Mouse (Mus musculus) liver, embryonic 12.5 days (tissue): ENCODE measurements around the gene Islr2. TPM values are rescaled to one million over a fixed set of nuclear protein-coding genes. Genes with fewer than 3 reads are reported as not detected.

Experiments used
- ATAC-seq: fragments of 200-750 bp; cut with Nextera tagmentation; 2 replicates; pipeline ENCODE4 v1.8.0; 2017; ENCODE audit warnings: moderate number of reproducible peaks, mild to moderate bottlenecking, moderate library complexity
- H3K27ac ChIP-seq: fragments of 300-500 bp; sonication (generic); 2 replicates; pipeline ENCODE4 v1.5.1; 2016; ENCODE audit warnings: mild to moderate bottlenecking
- H3K27me3 ChIP-seq: fragments of 300-500 bp; sonication (generic); replicated peaks from 2 replicates; pipeline ENCODE4 v1.6.1; 2016; ENCODE audit warnings: mild to moderate bottlenecking, moderate library complexity
- H3K36me3 ChIP-seq: fragments of 300-500 bp; sonication (generic); 2 replicates; pipeline ENCODE4 v1.6.1; 2016; ENCODE audit warnings: mild to moderate bottlenecking, moderate library complexity
- H3K4me1 ChIP-seq: fragments of 300-500 bp; sonication (generic); 2 replicates; pipeline ENCODE4 v1.6.1; 2016
- H3K4me2 ChIP-seq: fragments of 300-500 bp; sonication (generic); 2 replicates; pipeline ENCODE4 v1.6.1; 2016; ENCODE audit warnings: mild to moderate bottlenecking, moderate library complexity
- H3K4me3 ChIP-seq: fragments of 300-500 bp; sonication (generic); 2 replicates; pipeline ENCODE4 v1.5.1; 2016; ENCODE audit warnings: mild to moderate bottlenecking, moderate library complexity
- H3K9ac ChIP-seq: fragments of 300-500 bp; sonication (generic); 2 replicates; pipeline ENCODE4 v1.6.1; 2016; ENCODE audit warnings: mild to moderate bottlenecking, moderate library complexity
- H3K9me3 ChIP-seq: fragments of 300-500 bp; sonication (generic); replicated peaks from 2 replicates; pipeline ENCODE4 v1.6.1; 2016; ENCODE audit warnings: mild to moderate bottlenecking, moderate library complexity
- WGBS: fragments of 180-500 bp; shearing (Covaris S2); methylation state at CpG from one replicate; pipeline ENCODE4 v1.1.7; 2016; ENCODE audit not compliant: insufficient replicate concordance; 5-methylcytosine and 5-hydroxymethylcytosine counted together
- polyA plus RNA-seq: library from polyadenylated mRNA; unstranded; fragments of >200 nt; fragmentation: Nextera tagmentation; extraction: Ambion mirVana; gene quantifications from 2 replicates; pipeline ENCODE4 v1.2.1, GENCODE M21; 2016

The Islr2 gene
- polyA plus RNA-seq, 1 experiment from 2014 or later = 0.07 TPM

- H3K4me3 ChIP-seq = no peak overlapping the region
- H3K9ac ChIP-seq = peak overlapping the region; percentile 27; the same call in 1 of the 2 replicates
- H3K9me3 ChIP-seq = no peaks in the 10 kb centered on the region
- peak overlapping the region; percentile 48; the same call in 1 of the 2 replicates for H3K27ac ChIP-seq
- peaks cover 70% of the 10 kb centered on the region for H3K4me1 ChIP-seq
- ATAC-seq = no peak
- no peaks in the 10 kb centered on the region for H3K27me3 ChIP-seq
- peaks cover 78% of the 10 kb centered on the region for H3K36me3 ChIP-seq
- H3K4me2 ChIP-seq = peak overlapping the region; percentile 34
- WGBS = 63% methylated on average over 5 of the region's 5 CpGs
Measured at GRCm38 (mm10) chr9:58242696-58243095, 38.6 kb upstream of the Islr2 start.

- Histone ChIP-seq H3K4me3 (no peak overlapping the region), H3K4me2 (no peak overlapping the region; the same call in 1 of the 2 replicates), H3K9me3 (no peaks in the 10 kb centered on the region), H3K9ac (no peak overlapping the region), H3K27me3 (no peaks in the 10 kb centered on the region), H3K36me3 (peaks cover 84% of the 10 kb centered on the region), H3K27ac (0 out of 2 replicates have a peak overlapping the region, but pooled peaks have one; percentile 48), H3K4me1 (peaks cover 67% of the 10 kb centered on the region)
- no peak for ATAC-seq
- 65% methylated on average over 9 of the region's 9 CpGs for WGBS
Measured at GRCm38 (mm10) chr9:58241780-58242485, 37.8 kb upstream of the Islr2 start.

- Histone ChIP-seq H3K36me3 (peaks cover 86% of the 10 kb centered on the region), H3K27me3 (no peaks in the 10 kb centered on the region), H3K4me3 (no peak overlapping the region), H3K27ac (no peak overlapping the region), H3K4me2 (no peak overlapping the region), H3K9me3 (no peaks in the 10 kb centered on the region), H3K4me1 (peaks cover 21% of the 10 kb centered on the region; the same call in 1 of the 2 replicates), H3K9ac (no peak overlapping the region)
- 95% methylated on average over 28 of the region's 28 CpGs for WGBS
- no peak for ATAC-seq
Measured at GRCm38 (mm10) chr9:58234502-58235015, 30.4 kb upstream of the Islr2 start.

- peaks cover 94% of the 10 kb centered on the region for H3K36me3 ChIP-seq
- H3K9ac ChIP-seq = no peak overlapping the region
- ATAC-seq = no peak
- H3K27me3 ChIP-seq = no peaks in the 10 kb centered on the region
- H3K9me3 ChIP-seq = no peaks in the 10 kb centered on the region
- H3K4me1 ChIP-seq = peaks cover 15% of the 10 kb centered on the region
- no peak overlapping the region for H3K4me3 ChIP-seq
- no peak overlapping the region for H3K4me2 ChIP-seq
- WGBS = 50% methylated on average over 5 of the region's 5 CpGs
- H3K27ac ChIP-seq = peak overlapping the region; percentile 34
Measured at GRCm38 (mm10) chr9:58232374-58232773, 28.3 kb upstream of the Islr2 start.

- H3K9me3 ChIP-seq = no peaks in the 10 kb centered on the region
- no peak for ATAC-seq
- H3K27ac ChIP-seq = peak overlapping the region; percentile 31; the same call in 1 of the 2 replicates
- peaks cover 95% of the 10 kb centered on the region for H3K36me3 ChIP-seq
- no peak overlapping the region for H3K9ac ChIP-seq
- no peak overlapping the region for H3K4me3 ChIP-seq
- no peaks in the 10 kb centered on the region for H3K27me3 ChIP-seq
- H3K4me2 ChIP-seq = no peak overlapping the region
- WGBS = 63% methylated on average over 6 of the region's 6 CpGs
- peaks cover 19% of the 10 kb centered on the region for H3K4me1 ChIP-seq
Measured at GRCm38 (mm10) chr9:58231746-58232145, 27.6 kb upstream of the Islr2 start.

- 88% methylated on average over 9 of the region's 9 CpGs for WGBS
- no peak for ATAC-seq
- H3K36me3 ChIP-seq = peaks cover 98% of the 10 kb centered on the region
- H3K4me2 ChIP-seq = no peak overlapping the region
- H3K27me3 ChIP-seq = no peaks in the 10 kb centered on the region
- no peak overlapping the region for H3K4me3 ChIP-seq
- H3K27ac ChIP-seq = no peak overlapping the region
- no peaks in the 10 kb centered on the region for H3K9me3 ChIP-seq
- H3K9ac ChIP-seq = no peak overlapping the region
- peaks cover 34% of the 10 kb centered on the region for H3K4me1 ChIP-seq
Measured at GRCm38 (mm10) chr9:58228777-58229466, 24.8 kb upstream of the Islr2 start.

- 47% methylated on average over 9 of the region's 9 CpGs for WGBS
- no peak overlapping the region for H3K9ac ChIP-seq
- peak overlapping the region; percentile 37; the same call in 1 of the 2 replicates for H3K27ac ChIP-seq
- ATAC-seq = 0 out of 2 replicates have a peak, but pooled peaks have one; percentile 17
- H3K27me3 ChIP-seq = no peaks in the 10 kb centered on the region
- H3K4me3 ChIP-seq = no peak overlapping the region
- H3K4me1 ChIP-seq = peaks cover 22% of the 10 kb centered on the region
- no peak overlapping the region for H3K4me2 ChIP-seq
- H3K9me3 ChIP-seq = no peaks in the 10 kb centered on the region
- H3K36me3 ChIP-seq = peaks cover 98% of the 10 kb centered on the region
Measured at GRCm38 (mm10) chr9:58225915-58226913, 22.1 kb upstream of the Islr2 start.

GRCm38 (mm10) chr9:58224356-58224755 lies 20.2 kb upstream of the Islr2 start:
- whole genome bisulfite sequencing = 77% methylated on average over 2 of the region's 2 CpGs
- Histone ChIP-seq H3K36me3 (peaks cover 97% of the 10 kb centered on the region), H3K9me3 (no peaks in the 10 kb centered on the region), H3K4me1 (peaks cover 22% of the 10 kb centered on the region), H3K27me3 (no peaks in the 10 kb centered on the region), H3K4me2 (no peak overlapping the region), H3K27ac (no peak overlapping the region), H3K9ac (no peak overlapping the region), H3K4me3 (no peak overlapping the region)
- no peak for ATAC-seq

- no peak overlapping the region for H3K4me2 ChIP-seq
- no peak overlapping the region for H3K4me3 ChIP-seq
- WGBS = 74% methylated on average over 24 of the region's 24 CpGs
- H3K9me3 ChIP-seq = no peaks in the 10 kb centered on the region
- ATAC-seq = no peak
- no peaks in the 10 kb centered on the region for H3K27me3 ChIP-seq
- H3K36me3 ChIP-seq = peaks cover 69% of the 10 kb centered on the region
- no peak overlapping the region for H3K27ac ChIP-seq
- H3K9ac ChIP-seq = no peak overlapping the region
- H3K4me1 ChIP-seq = peaks cover 13% of the 10 kb centered on the region
Measured at GRCm38 (mm10) chr9:58220218-58220903, 16.2 kb upstream of the Islr2 start.

GRCm38 (mm10) chr9:58218539-58218938 lies 14.4 kb upstream of the Islr2 start:
- H3K4me3 ChIP-seq = no peak overlapping the region
- no peak overlapping the region for H3K4me2 ChIP-seq
- no peak for ATAC-seq
- H3K27ac ChIP-seq = no peak overlapping the region
- H3K4me1 ChIP-seq = peaks cover 30% of the 10 kb centered on the region
- no peak overlapping the region for H3K9ac ChIP-seq
- peaks cover 51% of the 10 kb centered on the region for H3K36me3 ChIP-seq
- H3K27me3 ChIP-seq = no peaks in the 10 kb centered on the region
- WGBS = 91% methylated on average over 3 of the region's 3 CpGs
- no peaks in the 10 kb centered on the region for H3K9me3 ChIP-seq

- H3K27me3 ChIP-seq = peaks cover 15% of the 10 kb centered on the region
Measured at GRCm38 (mm10) chr9:58216402-58216801, 12.3 kb upstream of the Islr2 start.

More at GRCm38 (mm10) chr9:58216402-58216801, 12.3 kb upstream of the Islr2 start:
- Histone ChIP-seq H3K9me3 (no peaks in the 10 kb centered on the region), H3K27ac (0 out of 2 replicates have a peak overlapping the region, but pooled peaks have one; percentile 45), H3K4me3 (no peak overlapping the region), H3K36me3 (peaks cover 30% of the 10 kb centered on the region), H3K4me1 (peaks cover 45% of the 10 kb centered on the region), H3K9ac (no peak overlapping the region), H3K4me2 (no peak overlapping the region)
- 59% methylated on average over 6 of the region's 6 CpGs for WGBS
- no peak for ATAC-seq
